Comparison of ENCODE assay signal across 14 mouse cellular contexts in genomic region chr1:131053656-131054055, GRCm38 (mm10). TPM values are rescaled to one million over a fixed set of nuclear protein-coding genes. Genes with fewer than 3 reads are reported as not detected.
DNase-seq lines count a peak whose midpoint lies in the region; ATAC-seq lines count a peak whose summit lies in the region.
"Had no signal": no experiment of that assay in that cellular context is flagged by ENCODE, and none has a peak within 500 bp of the region (broad histone marks: within the 10 kb centered on the region; RNA-seq: fewer than 3 reads in every experiment).

No protein-coding gene starts in this region.

- H3K27me3 ChIP-seq in kidney, embryonic 14.5 days (ENCODE audit: control insufficient read depth, insufficient read depth, low read length) = no peaks in the 10 kb centered on the region
- H3K27me3 ChIP-seq in embryonic facial prominence, embryonic 15.5 days = no peaks in the 10 kb centered on the region
- no peaks in the 10 kb centered on the region for H3K27me3 ChIP-seq in hindbrain, embryonic 10.5 days (ENCODE audit: insufficient read depth, poor library complexity, severe bottlenecking)
- no peaks in the 10 kb centered on the region for H3K27me3 ChIP-seq in midbrain, embryonic 11.5 days (ENCODE audit: control insufficient read depth, insufficient read depth, low read length)
- H3K27me3 ChIP-seq: limb, embryonic 13.5 days had no signal

- H3K4me3 ChIP-seq in kidney, embryonic 14.5 days (ENCODE audit: low read length) = no peak overlapping the region
- H3K4me3 ChIP-seq in embryonic facial prominence, embryonic 15.5 days (replicated peaks) = no peak overlapping the region
- no peak overlapping the region for H3K4me3 ChIP-seq in hindbrain, embryonic 10.5 days
- H3K4me3 ChIP-seq in midbrain, embryonic 11.5 days (ENCODE audit: low read depth, low read length) = no peak overlapping the region
- H3K4me3 ChIP-seq: limb, embryonic 13.5 days had no signal

- H3K4me2 ChIP-seq in kidney, embryonic 14.5 days (replicated peaks; ENCODE audit: low read depth, low read length) = no peak overlapping the region
- H3K4me2 ChIP-seq in embryonic facial prominence, embryonic 15.5 days (replicated peaks) = no peak overlapping the region
- H3K4me2 ChIP-seq in midbrain, embryonic 11.5 days = no peak overlapping the region
- H3K4me2 ChIP-seq: limb, embryonic 13.5 days had no signal

- no peak overlapping the region for H3K9ac ChIP-seq in kidney, embryonic 14.5 days (ENCODE audit: low read depth, low read length)
- H3K9ac ChIP-seq in embryonic facial prominence, embryonic 15.5 days = no peak overlapping the region
- no peak overlapping the region for H3K9ac ChIP-seq in midbrain, embryonic 11.5 days (ENCODE audit: low read length)

- no peak for DNase-seq in kidney, adult 11 months
- DNase-seq in hindbrain, embryonic 10.5 days (ENCODE audit: low spot score) = no peak
- no peak for DNase-seq in midbrain, embryonic 11.5 days (ENCODE audit: low spot score, missing footprints)
- no peak for DNase-seq in Muller cell, postnatal 12 days (ENCODE audit: inconsistent ontology term)
- DNase-seq in left cerebral cortex, adult 8-10 months (ENCODE audit: low spot score in 2 of 2) = no peak
- DNase-seq in lung, adult 18-20 months = no peak

- peaks cover 58% of the 10 kb centered on the region for H3K36me3 ChIP-seq in kidney, embryonic 14.5 days (ENCODE audit: control insufficient read depth, insufficient read depth, low read length)
- peaks cover 52% of the 10 kb centered on the region for H3K36me3 ChIP-seq in embryonic facial prominence, embryonic 15.5 days
- H3K36me3 ChIP-seq in hindbrain, embryonic 10.5 days = peaks cover 60% of the 10 kb centered on the region
- H3K36me3 ChIP-seq in midbrain, embryonic 11.5 days (ENCODE audit: control insufficient read depth, insufficient read depth, low read length) = peaks cover 12% of the 10 kb centered on the region

- 0 out of 2 replicates have a peak, but pooled peaks cover 5% of the 10 kb centered on the region for H3K4me1 ChIP-seq in kidney, embryonic 14.5 days (ENCODE audit: control insufficient read depth, insufficient read depth, low read length)
- H3K4me1 ChIP-seq in embryonic facial prominence, embryonic 15.5 days = peaks cover 12% of the 10 kb centered on the region
- peaks cover 30% of the 10 kb centered on the region for H3K4me1 ChIP-seq in hindbrain, embryonic 10.5 days (replicated peaks)
- H3K4me1 ChIP-seq in midbrain, embryonic 11.5 days (ENCODE audit: control insufficient read depth, insufficient read depth, low read length) = no peaks in the 10 kb centered on the region

- WGBS in kidney, embryonic 14.5 days = 53% methylated on average over 4 of the region's 4 CpGs
- 48% methylated on average over 4 of the region's 4 CpGs for WGBS in embryonic facial prominence, embryonic 15.5 days
- 67% methylated on average over 4 of the region's 4 CpGs for WGBS in hindbrain, embryonic 10.5 days
- 81% methylated on average over 4 of the region's 4 CpGs for WGBS in midbrain, embryonic 11.5 days

- 0 out of 2 replicates have a peak, but pooled peaks have one; percentile 18 for ATAC-seq in kidney, embryonic 14.5 days (ENCODE audit: low FRiP score, low TSS enrichment)
- ATAC-seq in embryonic facial prominence, embryonic 15.5 days (ENCODE audit: insufficient number of reproducible peaks, low FRiP score, low TSS enrichment, low read depth) = no peak
- ATAC-seq in midbrain, embryonic 11.5 days (ENCODE audit: low FRiP score) = peak; percentile 43; the same call in 1 of the 2 replicates

- no peak overlapping the region for H3K27ac ChIP-seq in kidney, embryonic 14.5 days (ENCODE audit: low read depth, low read length)
- H3K27ac ChIP-seq in embryonic facial prominence, embryonic 15.5 days (replicated peaks) = 0 out of 2 replicates have a peak overlapping the region, but pooled peaks have one; percentile 51
- peak overlapping the region; percentile 66; the same call in 1 of the 2 replicates for H3K27ac ChIP-seq in hindbrain, embryonic 10.5 days
- no peak overlapping the region for H3K27ac ChIP-seq in midbrain, embryonic 11.5 days (ENCODE audit: low read depth, low read length)
- H3K27ac ChIP-seq: kidney, postnatal 0 days; limb, embryonic 13.5 days had no signal

- H3K9me3 ChIP-seq in kidney, embryonic 14.5 days (ENCODE audit: control insufficient read depth, low read length) = no peaks in the 10 kb centered on the region
- H3K9me3 ChIP-seq in embryonic facial prominence, embryonic 15.5 days (replicated peaks) = no peaks in the 10 kb centered on the region
- H3K9me3 ChIP-seq in hindbrain, embryonic 10.5 days = no peaks in the 10 kb centered on the region
- H3K9me3 ChIP-seq in midbrain, embryonic 11.5 days (ENCODE audit: control insufficient read depth, low read length) = no peaks in the 10 kb centered on the region
- H3K9me3 ChIP-seq: limb, embryonic 13.5 days had no signal

RNA-seq across cellular contexts. Expression of gene Il10, which starts 34.0 kb away (rescaled TPM):
- polyA plus RNA-seq in kidney, embryonic 14.5 days (2014; fragmentation: Nextera tagmentation; extraction: Ambion mirVana) = not detected in 2 replicates
- polyA plus RNA-seq in embryonic facial prominence, embryonic 15.5 days (2015; fragmentation: Nextera tagmentation; extraction: Ambion mirVana) = not detected in 2 replicates
- not detected in 2 replicates for polyA plus RNA-seq in hindbrain, embryonic 10.5 days (2016; fragmentation: Nextera tagmentation; extraction: Ambion mirVana)
- not detected in 2 replicates for polyA plus RNA-seq in midbrain, embryonic 11.5 days (2014; fragmentation: Nextera tagmentation; extraction: Ambion mirVana)
- not detected for total RNA-seq in left cerebral cortex, adult 8-10 months (2022)
- total RNA-seq: adrenal gland, postnatal 10 days; megakaryocyte progenitor cell, adult 5-6 weeks had no signal
- polyA plus RNA-seq: gonadal fat pad, adult 2 months; stomach, embryonic 16.5 days had no signal

RNA-seq across cellular contexts. Expression of gene Mapkapk2, which starts 44.0 kb away (rescaled TPM):
- polyA plus RNA-seq in kidney, embryonic 14.5 days (2014; fragmentation: Nextera tagmentation; extraction: Ambion mirVana) = 59.9 and 62.8 TPM in 2 replicates
- polyA plus RNA-seq in embryonic facial prominence, embryonic 15.5 days (2015; fragmentation: Nextera tagmentation; extraction: Ambion mirVana) = 42.8 and 44.4 TPM in 2 replicates
- 47.0 and 51.1 TPM in 2 replicates for polyA plus RNA-seq in hindbrain, embryonic 10.5 days (2016; fragmentation: Nextera tagmentation; extraction: Ambion mirVana)
- polyA plus RNA-seq in midbrain, embryonic 11.5 days (2014; fragmentation: Nextera tagmentation; extraction: Ambion mirVana) = 49.8 and 56.0 TPM in 2 replicates
- 10 to 100 TPM; 28.3 to 33.7 (median 31.7) TPM for total RNA-seq in left cerebral cortex, adult 8-10 months (2022)

Comparison
In these comparisons a context has a peak if more than half of its experiments do, and no peak if none do; other contexts are left out.
1. H3K27ac ChIP-seq: peak in embryonic facial prominence, embryonic 15.5 days (single experiment) and hindbrain, embryonic 10.5 days (single experiment); none in kidney, embryonic 14.5 days (single experiment) and midbrain, embryonic 11.5 days (single experiment).